Mouse (Mus musculus): ENCODE measurements around the gene Bmper. TPM values are rescaled to one million over a fixed set of nuclear protein-coding genes. Genes with fewer than 3 reads are reported as not detected.
A peak's percentile ranks its signal among the peaks of the same experiment; 100 is the strongest.

Bmper gene
- polyA plus RNA-seq, 1 experiment = 4.9 TPM

- DNase-seq (ENCODE audit: extremely low spot score in 1 of 2, low spot score in 1 of 2) = peak; percentile 55 to 64
Observed at GRCm38 (mm10) chr9:23495400-23495799, 272.5 kb downstream of the Bmper start.

GRCm38 (mm10) chr9:23497626-23498025, 274.8 kb downstream of the Bmper start:
- DNase-seq (ENCODE audit: extremely low spot score in 1 of 2, low spot score in 1 of 2) = peak; percentile 86 to 88

GRCm38 (mm10) chr9:23533870-23534269, 311.0 kb downstream of the Bmper start:
- DNase-seq (ENCODE audit: extremely low spot score in 1 of 2, low spot score in 1 of 2) = peak in 1 of 2 experiments; percentile 7

Measured in frontal cortex, adult 2 months (tissue).